Mouse (Mus musculus): ENCODE measurements around the gene Cipc. TPM values are rescaled to one million over a fixed set of nuclear protein-coding genes. Genes with fewer than 3 reads are reported as not detected.

The Cipc gene
- total RNA-seq, 2 experiments from 2014 or later: 24.4 to 24.7 TPM

DNA sequence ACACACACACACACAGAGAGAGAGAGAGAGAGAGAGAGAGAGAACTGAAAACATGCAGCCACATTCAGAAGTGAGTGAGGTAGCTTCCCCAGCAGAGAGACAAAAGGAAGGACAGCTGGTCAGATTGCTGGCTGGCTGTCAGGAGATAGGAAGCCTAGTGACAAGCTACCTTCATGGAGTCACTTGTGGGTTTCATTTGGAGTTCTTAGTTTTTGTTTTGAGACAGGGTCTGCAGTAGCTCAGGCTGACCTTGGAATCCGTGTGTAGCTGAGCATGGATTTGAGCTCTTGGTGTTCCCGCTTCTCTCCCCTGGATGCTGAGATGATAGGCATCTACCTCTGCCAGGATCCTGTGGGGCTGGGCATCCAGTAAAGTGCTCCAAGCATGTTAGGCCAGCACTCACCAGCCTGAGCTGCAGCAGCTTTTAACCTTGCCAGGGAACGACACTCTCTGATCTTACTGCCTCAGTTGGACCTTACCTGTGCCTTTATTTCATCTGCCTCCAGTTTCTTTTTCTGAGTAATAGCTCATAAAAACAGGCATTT, 14.0 kb downstream of the Cipc start:
- DNase-seq: no peak

DNA sequence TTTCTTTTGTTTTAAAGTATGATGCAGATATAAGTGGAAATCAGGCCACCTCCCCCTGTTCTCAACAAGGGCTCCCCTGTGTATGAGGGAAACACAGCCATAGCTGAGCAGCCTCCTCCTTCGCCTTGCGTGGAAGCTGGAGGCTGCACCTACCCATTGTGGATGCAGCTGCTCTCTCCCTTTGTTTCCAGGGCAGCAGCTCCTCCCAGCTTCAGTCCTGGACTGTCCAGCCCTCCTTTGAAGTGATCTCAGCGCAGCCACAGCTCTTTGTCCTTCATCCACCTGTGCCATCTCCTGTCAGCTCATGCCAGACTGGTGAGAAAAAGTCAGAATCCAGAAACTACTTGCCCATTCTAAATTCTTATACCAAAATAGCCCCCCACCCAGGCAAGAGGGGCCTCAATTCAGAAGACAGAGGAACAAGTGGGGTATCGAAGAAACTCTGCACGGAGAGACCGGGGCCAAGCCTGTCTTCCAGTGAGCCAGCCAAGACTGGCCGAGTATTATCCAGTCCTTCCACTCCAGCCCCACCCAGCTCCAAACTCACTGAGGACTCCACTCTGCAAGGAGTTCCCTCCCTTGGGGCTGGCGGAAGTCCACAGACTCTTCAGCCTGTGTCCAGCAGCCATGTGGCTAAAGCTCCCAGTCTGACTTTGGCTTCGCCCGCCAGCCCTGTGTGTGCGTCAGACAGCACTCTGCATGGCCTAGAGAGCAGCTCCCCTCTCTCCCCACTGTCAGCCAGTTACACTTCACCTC, 14.9 kb downstream of the Cipc start:
- DNase-seq: no peak

DNA sequence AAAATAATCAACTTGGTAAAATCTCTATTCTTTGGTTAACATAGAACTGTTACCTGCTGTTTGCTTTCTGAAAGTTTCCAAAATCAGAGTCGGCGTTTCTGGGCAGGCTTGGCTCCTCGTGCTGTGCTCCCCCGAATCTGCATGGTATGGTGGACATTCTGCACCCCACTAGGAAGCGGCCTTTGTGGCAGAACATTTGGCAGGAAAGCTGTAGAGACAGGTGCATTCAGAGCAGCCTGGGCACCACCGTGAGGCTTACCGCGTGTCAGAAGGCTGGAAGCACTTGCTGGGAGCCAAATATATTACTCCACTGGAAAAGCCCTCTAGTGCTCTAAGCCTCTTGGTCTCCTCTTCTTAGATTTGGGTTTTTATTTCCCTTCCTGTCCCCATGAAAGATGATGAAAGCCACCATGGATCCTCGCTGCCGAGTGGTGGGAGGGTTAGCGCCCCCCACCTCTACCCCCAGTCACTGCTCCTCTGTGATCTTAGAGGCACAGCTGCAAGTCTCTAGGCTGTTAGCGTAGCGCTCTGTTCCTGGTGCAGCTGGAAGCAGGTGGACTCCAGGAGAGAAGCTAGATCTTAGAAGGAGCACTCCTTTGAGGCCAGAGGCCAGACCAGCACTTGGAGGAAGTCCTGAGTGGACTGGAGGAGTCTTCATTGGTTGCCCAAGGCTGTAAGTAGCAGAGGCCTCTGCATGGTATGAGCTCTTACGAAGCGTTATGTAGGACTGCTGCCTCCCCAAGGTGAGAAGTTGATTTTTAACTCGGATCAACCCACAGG, 17.6 kb downstream of the Cipc start:
- DNase-seq: no peak

DNA sequence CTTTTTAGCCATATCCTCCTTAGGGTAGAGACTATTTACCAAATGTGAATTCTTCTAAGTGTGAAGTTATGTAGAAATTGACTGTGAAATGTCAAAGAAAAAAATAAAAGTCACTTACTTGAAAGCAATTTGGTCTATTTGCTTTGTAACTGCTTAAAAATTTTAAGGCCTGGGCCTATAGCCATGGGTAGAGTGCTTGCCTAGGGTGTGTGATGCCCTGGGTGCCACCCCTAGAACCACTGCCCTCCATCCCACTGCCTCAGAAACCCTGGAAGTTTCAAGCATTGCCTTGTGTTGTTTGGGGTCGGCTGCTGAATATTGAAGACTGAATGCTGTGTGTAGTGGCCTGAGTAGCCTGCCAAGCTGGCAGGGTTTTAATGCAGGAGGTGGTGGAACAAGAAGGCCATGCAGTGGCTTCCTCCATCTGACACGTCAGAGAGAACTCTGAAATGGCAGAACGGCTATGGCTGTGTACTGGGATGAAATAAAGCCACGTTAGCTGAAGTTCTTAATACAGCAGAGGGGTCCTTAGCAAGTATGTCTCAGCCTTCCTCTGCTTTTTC, 18.5 kb downstream of the Cipc start:
- no peak for DNase-seq

DNA sequence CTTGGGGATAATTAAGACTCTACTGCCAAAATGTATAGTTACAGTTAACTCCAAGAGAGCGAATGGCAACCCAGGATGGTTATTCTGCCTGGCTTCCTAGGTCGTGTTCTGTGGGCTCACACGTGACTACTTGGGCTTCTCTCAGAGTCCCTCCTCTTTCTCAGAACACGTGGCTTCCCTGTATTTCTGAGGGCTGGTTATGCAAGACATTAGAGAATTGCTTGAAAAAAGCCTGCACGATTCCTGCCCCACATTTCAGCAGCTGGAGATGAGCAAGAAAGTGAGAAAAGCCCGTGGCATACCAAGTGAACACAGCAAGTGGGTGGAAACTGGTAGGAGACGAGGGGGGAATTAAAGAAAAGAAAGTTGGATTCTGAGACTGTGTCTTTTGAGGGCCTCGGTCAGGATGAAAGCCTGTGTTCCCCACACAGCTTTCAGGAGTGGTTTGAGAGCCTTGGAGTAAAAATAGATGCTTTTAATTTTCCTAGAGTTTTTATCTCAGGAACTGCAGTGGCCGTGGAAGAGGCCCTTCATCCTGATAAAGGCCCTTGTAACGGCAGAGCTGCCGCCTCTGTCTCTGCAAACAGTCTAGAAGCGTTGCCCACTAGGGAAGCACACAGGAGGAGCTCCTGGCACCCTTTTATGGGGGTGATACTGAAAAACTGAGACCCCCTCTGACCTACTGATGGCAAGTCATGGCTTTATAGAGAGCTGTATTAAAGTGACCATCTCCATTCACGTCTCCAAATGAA, 21.8 kb downstream of the Cipc start:
- no peak for DNase-seq

DNA sequence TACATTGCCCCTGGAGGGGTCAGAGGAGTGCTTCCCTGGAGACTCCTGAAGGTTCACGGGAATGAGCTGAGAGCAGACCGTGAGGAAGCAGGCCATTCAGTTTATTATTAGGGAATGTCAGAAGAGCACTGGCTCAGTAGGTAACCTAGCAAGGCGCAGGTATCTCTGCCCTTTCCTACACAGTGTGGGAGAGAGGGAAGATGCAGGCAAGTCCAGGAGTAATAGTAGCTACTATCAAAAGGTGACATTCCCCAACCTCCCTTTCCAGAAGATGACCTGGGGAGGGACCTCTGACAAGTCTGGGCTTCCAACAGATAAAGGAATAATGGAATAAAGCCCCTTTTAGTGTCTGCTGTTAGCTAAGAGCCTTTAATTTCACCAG, 22.4 kb downstream of the Cipc start:
- DNase-seq: no peak

DNA sequence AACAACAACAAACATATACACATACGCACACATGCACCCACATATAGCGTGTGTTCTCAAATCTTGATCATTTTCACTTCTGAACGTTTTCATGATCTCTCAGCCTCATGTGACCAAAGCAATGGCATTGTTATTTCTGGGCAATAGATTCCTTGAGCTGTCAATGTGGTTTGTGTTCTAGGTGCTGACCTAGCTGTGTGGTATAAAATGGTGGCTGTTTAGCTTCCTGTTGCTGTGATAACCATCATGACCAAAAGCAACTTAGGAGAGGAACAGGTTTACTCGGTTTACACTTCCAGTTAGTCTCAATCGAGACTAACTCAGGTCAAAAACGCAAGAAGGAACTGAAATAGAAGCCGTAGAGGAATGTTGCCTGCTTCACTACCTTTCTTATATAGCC, 24.2 kb downstream of the Cipc start:
- DNase-seq: no peak

DNA sequence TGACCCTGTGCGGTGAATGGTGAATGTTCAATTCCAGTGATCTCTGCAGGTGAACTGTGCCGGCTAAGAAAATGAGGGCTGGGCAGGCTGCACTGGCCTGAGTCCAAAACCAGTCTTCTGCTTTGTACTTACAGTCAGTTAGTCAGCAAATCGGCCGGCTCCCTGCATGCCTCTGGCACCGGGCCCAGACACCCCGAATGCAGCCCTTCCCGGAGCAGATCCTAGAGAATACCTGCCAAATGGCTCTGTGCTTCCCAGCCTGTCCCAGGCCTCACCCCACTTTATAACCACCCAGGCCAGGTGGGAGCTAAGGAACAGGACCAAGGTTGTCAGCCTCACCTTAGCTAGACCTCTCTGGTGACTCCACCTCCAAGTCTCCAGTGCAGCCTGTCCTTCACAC, 26.4 kb downstream of the Cipc start:
- peak; percentile 75 to 85 for DNase-seq

DNA sequence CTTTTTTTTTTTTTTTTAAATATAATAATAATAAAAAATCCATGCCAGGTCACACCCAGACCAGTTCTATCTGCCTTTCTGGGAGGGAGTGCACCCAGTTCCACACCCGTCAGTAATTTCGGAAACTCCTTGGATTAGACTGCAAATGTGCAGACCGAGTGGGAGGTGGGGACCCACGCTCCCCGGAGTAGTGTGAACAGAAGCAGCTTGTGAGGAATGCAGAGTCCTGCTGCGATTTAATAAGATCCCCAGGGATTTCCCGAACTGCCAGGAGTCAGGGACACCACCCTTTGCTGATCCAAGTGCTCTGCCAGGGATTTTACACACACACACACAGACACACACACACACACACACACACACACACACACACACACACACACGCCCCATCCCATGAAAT, 26.9 kb downstream of the Cipc start:
- no peak for DNase-seq

DNA sequence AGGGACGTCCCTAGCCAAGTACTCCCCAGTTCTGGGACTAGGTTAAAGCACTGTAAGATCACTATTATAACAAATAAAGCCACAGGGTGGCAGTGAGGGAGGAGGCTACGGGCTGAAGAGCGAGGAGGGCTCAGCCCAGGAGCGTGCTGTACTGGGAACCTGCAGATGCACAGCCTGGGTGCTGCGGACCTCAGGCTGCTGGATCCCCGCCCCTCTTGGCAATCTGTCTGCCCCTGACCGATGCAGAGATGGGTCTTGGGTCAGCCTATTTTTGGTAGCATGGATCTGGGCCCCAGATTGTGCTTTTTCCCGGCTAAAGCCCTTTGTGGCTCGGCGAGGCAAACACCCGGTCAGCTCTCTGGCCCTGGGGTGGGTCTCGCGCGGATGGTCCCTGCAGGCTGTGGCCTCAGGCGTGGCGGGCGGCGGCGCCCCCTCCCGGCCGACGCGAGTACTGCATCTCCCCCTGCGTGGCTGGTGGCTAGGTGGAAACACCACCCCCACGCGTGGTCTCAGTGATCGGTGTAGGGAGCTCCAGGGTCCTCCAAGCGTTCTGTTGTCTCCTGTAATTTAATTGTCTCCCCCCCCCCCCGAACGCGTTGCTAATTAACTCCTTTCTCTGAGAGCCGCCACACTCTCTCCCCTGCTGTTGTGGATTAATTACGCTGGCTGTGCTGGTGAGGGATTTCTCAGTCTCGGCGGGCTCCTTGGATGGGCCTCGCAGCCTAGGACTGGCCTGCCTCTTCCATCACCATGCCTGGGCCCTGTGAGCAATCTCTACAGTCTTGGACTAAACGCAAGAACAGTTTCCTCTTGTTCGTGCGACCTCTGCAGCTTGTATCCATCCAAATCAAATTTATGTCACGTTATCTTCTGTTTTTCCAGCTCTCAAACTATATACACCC, 27.8 kb downstream of the Cipc start:
- peak; percentile 62 to 74 for DNase-seq

DNA sequence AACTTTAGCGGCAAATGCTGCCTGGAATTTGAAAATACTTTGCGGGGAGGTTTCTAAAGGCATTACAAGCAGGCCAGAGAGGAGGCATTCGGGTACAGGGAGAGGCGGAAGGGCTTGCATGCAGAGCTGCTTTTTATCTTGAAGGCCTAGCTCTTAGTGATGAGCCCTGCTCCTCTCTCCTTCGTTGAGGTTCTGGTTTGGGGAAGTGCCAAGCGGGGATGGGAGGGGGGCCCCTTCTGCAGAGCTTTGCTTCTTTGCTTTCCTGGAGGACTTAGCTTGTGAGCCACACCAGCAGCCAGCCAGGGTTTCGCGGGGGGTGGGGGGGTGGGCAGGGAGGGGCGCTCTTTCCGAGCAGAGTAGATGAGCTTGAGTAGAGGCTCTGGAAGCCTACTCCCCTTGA, 28.9 kb downstream of the Cipc start:
- DNase-seq: no peak

DNA sequence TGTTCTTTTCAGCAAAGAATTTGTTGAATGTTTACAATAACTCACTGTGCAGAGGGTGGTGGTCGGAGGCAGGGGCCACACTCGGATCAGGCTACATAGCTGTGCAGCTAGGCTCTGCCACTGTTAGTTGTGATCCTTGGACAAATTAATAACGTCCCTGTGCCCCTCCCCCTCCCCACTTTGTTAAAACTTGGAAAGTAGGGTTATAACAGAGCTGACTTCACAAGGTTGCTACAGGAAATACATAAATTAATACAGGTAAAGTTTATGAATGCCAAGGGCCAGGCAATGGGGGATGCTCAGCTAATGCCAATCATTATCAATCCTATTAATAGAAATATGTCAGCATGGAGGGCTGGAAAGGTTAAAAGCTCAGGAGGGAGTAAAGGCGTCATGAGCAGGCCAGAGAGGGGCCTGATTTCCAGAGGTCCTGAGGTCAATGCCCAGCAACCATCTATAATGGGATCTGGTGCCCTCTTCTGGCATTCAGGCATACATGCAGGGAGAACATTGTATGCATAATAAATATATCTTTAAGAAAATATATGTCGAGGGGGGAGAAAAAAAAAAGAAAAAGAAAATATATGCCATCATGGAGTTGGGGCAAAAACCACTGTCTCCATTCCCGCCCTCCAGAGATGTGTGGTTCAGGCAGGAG, 29.8 kb downstream of the Cipc start:
- no peak for DNase-seq

DNA sequence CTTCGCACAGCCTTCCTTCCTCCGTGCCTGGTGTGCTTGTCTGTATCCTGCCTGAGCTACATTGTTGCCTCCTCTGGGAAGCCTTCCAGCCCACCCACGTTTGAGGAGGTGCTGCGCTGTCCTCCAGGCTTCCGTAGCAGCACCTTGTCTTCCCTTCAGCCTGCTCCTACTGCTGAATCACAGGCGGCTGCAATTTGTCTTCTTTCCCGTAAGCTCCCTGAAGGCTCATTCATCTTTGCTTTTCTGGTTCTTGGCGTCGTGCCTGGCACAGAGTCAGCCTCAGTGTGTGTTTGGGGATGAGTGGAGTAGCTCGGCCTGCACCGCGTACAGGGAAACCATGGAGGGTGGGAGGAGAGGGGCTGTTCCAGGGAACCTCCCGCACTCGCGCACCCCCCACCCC, 31.0 kb downstream of the Cipc start:
- peak; percentile 87 to 88 for DNase-seq

DNA sequence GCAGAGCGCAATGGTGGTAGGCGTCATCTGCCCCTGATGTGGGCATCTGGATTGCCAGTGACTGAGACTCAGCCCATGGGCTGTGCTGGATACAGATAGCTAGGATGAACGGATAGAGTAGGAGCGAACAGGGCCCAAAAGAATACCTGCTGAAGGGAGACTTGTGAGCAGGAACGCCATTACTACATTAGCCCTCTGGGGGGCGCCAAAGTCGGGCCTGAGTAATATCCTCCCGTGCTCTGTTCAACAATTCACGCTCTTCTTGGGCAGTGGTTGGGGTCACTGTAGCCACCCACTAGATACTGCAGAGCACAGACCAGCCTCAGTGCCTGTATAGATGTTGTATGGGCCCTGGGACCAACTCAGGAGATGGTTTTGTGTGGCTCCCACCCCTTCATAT, 34.3 kb downstream of the Cipc start:
- DNase-seq: no peak

DNA sequence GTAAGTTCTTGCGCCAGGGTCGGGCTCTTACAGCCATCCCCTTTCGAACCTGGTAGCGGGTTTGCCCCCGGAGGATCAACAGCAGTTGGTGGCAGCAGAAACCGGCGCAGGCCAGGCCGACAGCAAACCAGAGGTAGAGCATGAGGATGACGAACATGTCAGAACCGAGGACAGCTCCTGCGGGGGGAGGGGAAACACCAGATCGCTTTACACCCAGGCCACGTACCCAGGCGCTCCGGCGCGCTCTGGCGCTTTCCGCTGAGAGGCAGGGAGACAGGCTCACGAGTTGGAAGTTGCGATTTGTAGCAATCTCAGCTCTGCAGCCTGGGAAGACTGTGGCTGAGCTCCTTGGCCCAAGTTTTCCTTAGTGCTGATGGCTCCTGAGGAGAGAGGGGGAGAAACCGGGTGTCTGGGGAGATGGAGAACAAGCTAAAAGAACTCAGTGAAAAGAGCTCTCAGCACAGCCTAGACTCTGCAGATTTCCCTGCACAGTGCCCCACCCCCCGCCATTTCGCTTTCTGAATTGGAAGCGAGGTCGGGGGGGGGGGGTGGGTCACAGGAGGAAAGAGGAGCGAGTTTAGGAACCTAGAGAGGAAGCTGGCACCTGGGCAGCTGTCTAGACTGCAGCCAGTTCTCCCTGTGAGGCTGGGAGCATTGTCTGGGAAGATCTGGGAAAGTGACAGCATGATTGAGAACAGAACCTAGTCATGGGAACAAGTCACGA, 36.8 kb downstream of the Cipc start:
- peak; percentile 69 to 78 for DNase-seq

DNA sequence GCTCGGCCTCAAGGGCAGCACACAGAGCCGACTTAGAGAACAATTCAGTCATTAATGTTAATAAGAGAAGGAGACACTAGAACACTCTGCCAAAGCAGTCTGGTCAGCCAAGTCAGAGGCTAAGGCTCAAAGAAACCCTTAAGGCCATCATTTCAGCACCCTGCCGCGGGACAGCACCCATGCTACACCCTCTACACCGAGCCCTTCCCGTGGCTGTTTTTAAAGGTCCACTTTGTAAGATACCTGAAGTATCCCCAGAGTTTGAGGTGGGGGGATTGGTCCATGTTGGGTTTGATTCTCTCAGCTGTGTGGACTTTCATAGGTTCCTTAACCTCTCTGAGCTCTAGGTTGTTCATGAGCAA, 37.3 kb downstream of the Cipc start:
- DNase-seq: peak; percentile 74 to 77

DNA sequence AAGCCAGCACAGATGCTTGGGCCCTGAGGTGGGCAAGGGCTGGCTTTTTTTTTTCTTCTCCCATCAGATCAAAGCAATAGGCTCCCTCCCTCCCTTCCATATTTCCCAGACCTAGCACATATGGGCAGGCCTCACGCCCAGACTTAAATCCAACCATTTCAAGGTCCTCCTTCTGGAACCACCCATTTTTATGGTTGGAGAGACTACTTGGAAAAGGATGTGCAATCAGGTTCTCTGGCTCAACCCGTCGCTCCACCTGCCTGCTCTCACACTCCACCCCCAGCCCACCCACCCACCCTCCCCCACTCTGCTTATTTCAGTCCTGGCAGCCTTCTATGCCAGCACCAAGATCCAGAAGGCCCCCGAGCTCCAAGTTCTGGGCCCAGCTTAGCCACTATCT, 39.7 kb downstream of the Cipc start:
- no peak for DNase-seq

DNA sequence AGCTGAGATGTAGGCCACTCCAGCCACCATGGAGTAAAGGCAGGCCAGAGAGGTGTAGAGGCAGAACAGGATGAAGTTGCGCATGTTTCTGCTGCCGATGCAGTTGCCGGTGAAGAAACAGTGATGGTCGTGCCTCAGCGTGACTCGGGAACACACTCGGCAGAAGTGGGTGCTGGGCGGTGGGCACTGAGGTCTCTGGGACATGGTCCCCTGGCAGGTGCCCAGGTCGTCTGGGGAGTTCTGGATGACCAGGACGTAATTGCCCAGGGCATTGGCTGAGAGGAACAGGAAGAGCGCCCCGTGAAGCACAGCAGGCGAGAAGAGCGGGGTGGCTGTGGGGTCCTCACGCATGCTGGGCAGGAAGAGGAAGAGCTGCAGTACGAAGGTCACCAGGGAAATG, 41.4 kb downstream of the Cipc start:
- DNase-seq: no peak

DNA sequence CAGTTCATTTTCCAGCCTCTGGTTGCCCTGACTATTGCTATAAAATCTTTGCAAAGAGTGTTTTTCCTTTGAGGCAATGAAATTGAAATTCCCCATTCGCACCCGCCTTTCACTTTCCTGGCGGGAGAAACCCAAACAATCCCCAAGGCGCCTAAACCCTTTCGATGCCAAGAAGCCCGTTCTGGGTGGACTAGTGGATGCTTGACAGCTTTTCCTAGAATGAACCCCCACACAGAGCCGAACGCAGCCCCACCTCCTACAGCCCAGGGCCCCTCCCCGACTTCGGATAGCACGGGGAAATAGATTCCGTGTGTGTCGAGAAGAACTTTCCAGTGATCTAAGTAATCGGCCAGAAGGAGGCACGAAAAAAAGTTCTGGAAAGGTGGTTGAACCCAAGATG, 42.5 kb downstream of the Cipc start:
- DNase-seq: no peak

All from adrenal gland, postnatal 36 days (tissue).